Mouse (Mus musculus) cerebellum, adult 2 months (tissue): ENCODE measurements around the gene Ttc39b. TPM values are rescaled to one million over a fixed set of nuclear protein-coding genes. Genes with fewer than 3 reads are reported as not detected.
A peak's percentile ranks its signal among the peaks of the same experiment; 100 is the strongest.

Experiments used
- DNase-seq, 2 experiments: peaks; one replicate each; pipeline ENCODE4 v3.0.0; 2021
- H3K27ac ChIP-seq: fragments of 200-500 bp; 2 replicates; pipeline ENCODE4 v1.5.1; 2012; ENCODE audit warnings: low read length, control low read depth, inconsistent platforms; ENCODE audit not compliant: insufficient read depth
- H3K27me3 ChIP-seq: fragments of 200-500 bp; 2 replicates; pipeline ENCODE4 v1.6.1; 2012; ENCODE audit warnings: inconsistent platforms, mild to moderate bottlenecking, low read length, moderate library complexity; ENCODE audit not compliant: control insufficient read depth, insufficient read depth
- H3K4me1 ChIP-seq: fragments of 200-500 bp; 2 replicates; pipeline ENCODE4 v1.6.1; 2011; ENCODE audit warnings: low read length; ENCODE audit not compliant: control insufficient read depth, insufficient read depth
- H3K4me3 ChIP-seq: fragments of 200-500 bp; replicated peaks from 2 replicates; pipeline ENCODE3; 2011; ENCODE audit warnings: mild to moderate bottlenecking, low read depth, low read length, control low read depth; ENCODE audit not compliant: insufficient read depth
- CTCF ChIP-seq: fragments of 200-500 bp; IDR thresholded peaks from 2 replicates; pipeline ENCODE4 v1.5.1; 2011; ENCODE audit warnings: low read depth, mild to moderate bottlenecking, control low read depth, low read length, moderate library complexity, borderline replicate concordance; ENCODE audit not compliant: insufficient read depth
- POLR2A ChIP-seq: fragments of 200-500 bp; IDR thresholded peaks from 2 replicates; pipeline ENCODE4 v1.6.1; 2011; ENCODE audit warnings: low read length, control low read depth, borderline replicate concordance; ENCODE audit not compliant: insufficient read depth
- WGBS: fragments of 180-500 bp; shearing (Covaris S2); methylation state at CpG from one replicate; pipeline ENCODE4 v1.1.7; 2018; 5-methylcytosine and 5-hydroxymethylcytosine counted together
- polyA plus RNA-seq: library from polyadenylated mRNA; depleted of rRNA; stranded (reverse); fragments of >200 nt; gene quantifications from 2 replicates; pipeline ENCODE4 v1.2.3, GENCODE M21; 2012; rRNA removed

Gene Ttc39b
- 23.7 and 24.3 TPM in 2 replicates for polyA plus RNA-seq

GRCm38 (mm10) chr4:83323910-83324684 is at the start of gene Ttc39b:
TSS of gene Ttc39b (minus strand) at chr4:83324255.
- Histone ChIP-seq H3K27ac (0 out of 2 replicates have a peak within 1 kb of the TSS, but pooled peaks have one; percentile 28), H3K4me1 (0 out of 2 replicates have a peak, but pooled peaks cover 2% of the 10 kb centered on the region), H3K4me3 (peak within 1 kb of the TSS; percentile 83), H3K27me3 (no peaks in the 10 kb centered on the region)
- peak; percentile 92 to 93 for DNase-seq
- under 1% methylated on average over 57 of the region's 59 CpGs for WGBS
- TF ChIP-seq CTCF (no peak), POLR2A (no peak)

GRCm38 (mm10) chr4:83373381-83373780 is 49.3 kb upstream of the Ttc39b start:
- 30% methylated on average over 4 of the region's 4 CpGs for WGBS
- TF ChIP-seq POLR2A: no peak
- no peak for TF ChIP-seq CTCF
- no peak overlapping the region for H3K27ac ChIP-seq
- H3K4me1 ChIP-seq: no peaks in the 10 kb centered on the region
- no peak overlapping the region for H3K4me3 ChIP-seq
- DNase-seq: no peak
- H3K27me3 ChIP-seq: no peaks in the 10 kb centered on the region

GRCm38 (mm10) chr4:83357738-83358137 is 33.7 kb upstream of the Ttc39b start:
- DNase-seq: no peak
- Histone ChIP-seq H3K27me3 (no peaks in the 10 kb centered on the region), H3K4me1 (no peaks in the 10 kb centered on the region), H3K27ac (no peak overlapping the region), H3K4me3 (no peak overlapping the region)
- TF ChIP-seq CTCF (no peak), POLR2A (no peak)
- 92% methylated on average over 1 of the region's 1 CpGs for WGBS

GRCm38 (mm10) chr4:83354786-83355185 is 30.7 kb upstream of the Ttc39b start:
- 72% methylated on average over 2 of the region's 2 CpGs for WGBS

DNA sequence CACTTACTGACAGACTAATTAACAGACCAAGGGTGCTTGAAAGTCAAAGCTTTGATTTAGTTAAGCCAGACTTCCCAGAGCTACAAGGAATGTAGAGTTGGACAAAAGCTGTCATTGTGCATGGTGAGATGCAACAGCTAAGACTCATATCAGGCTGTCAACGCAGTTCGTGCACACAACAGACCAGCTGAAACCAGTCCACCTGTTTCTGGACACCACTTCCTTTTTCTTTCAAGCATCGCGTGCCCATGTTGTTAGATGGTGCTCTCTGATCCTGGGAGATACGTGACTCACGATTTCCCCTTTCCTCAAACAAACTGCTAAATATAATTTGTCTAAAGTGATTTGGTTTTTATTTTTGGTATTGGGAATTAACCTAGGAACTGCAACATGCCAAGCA is 29.9 kb upstream of the Ttc39b start:
- no peak overlapping the region for H3K27ac ChIP-seq
- H3K4me1 ChIP-seq: peaks cover 3% of the 10 kb centered on the region
- H3K27me3 ChIP-seq: no peaks in the 10 kb centered on the region
- WGBS: 78% methylated on average over 6 of the region's 6 CpGs
- no peak for DNase-seq
- TF ChIP-seq CTCF (no peak), POLR2A (no peak)
- H3K4me3 ChIP-seq: no peak overlapping the region

More at GRCm38 (mm10) chr4:83354786-83355185, 30.7 kb upstream of the Ttc39b start:
- Histone ChIP-seq H3K4me1 (peaks cover 3% of the 10 kb centered on the region), H3K27ac (no peak overlapping the region), H3K27me3 (no peaks in the 10 kb centered on the region), H3K4me3 (no peak overlapping the region)
- TF ChIP-seq CTCF: no peak
- DNase-seq: no peak

- Histone ChIP-seq H3K4me3 (no peak overlapping the region), H3K27me3 (no peaks in the 10 kb centered on the region), H3K27ac (no peak overlapping the region), H3K4me1 (peaks cover 3% of the 10 kb centered on the region)
- DNase-seq: no peak
- no peak for TF ChIP-seq CTCF
- TF ChIP-seq POLR2A: no peak
- 98% methylated on average over 12 of the region's 12 CpGs for WGBS
Measured at GRCm38 (mm10) chr4:83353276-83353675, 29.2 kb upstream of the Ttc39b start.

- Histone ChIP-seq H3K27me3 (no peaks in the 10 kb centered on the region), H3K27ac (no peak overlapping the region), H3K4me1 (peaks cover 3% of the 10 kb centered on the region), H3K4me3 (no peak overlapping the region)
- WGBS: 4% methylated on average over 6 of the region's 6 CpGs
- peak; percentile 64 to 81 for DNase-seq
- TF ChIP-seq POLR2A (no peak), CTCF (no peak)
Measured at GRCm38 (mm10) chr4:83350719-83351118, 26.7 kb upstream of the Ttc39b start.

- DNase-seq: no peak
- WGBS: 97% methylated on average over 1 of the region's 1 CpGs
- no peak overlapping the region for H3K4me3 ChIP-seq
- no peak overlapping the region for H3K27ac ChIP-seq
- H3K4me1 ChIP-seq: peaks cover 3% of the 10 kb centered on the region
- TF ChIP-seq POLR2A (no peak), CTCF (no peak)
- no peaks in the 10 kb centered on the region for H3K27me3 ChIP-seq
Measured at GRCm38 (mm10) chr4:83348970-83349369, 24.9 kb upstream of the Ttc39b start.
